Mouse (Mus musculus): ENCODE measurements at regions not wholly inside any gene's neighbourhood (a gene's known extent, or its start where the extent isn't known, plus 50 kb on each side); places are given as distances from the start of the nearest gene placed in this dataset.
A peak's percentile ranks its signal among the peaks of the same experiment; 100 is the strongest.

- no peaks in the 10 kb centered on the region for H3K36me3 ChIP-seq (replicated peaks; ENCODE audit: insufficient read depth, low read length)
- 0 out of 2 replicates have a peak, but pooled peaks have one; percentile 31 for ATAC-seq
- H3K4me3 ChIP-seq (ENCODE audit: low read depth, low read length), result no peak overlapping the region
- peaks cover 7% of the 10 kb centered on the region; the same call in 1 of the 2 replicates for H3K4me1 ChIP-seq (ENCODE audit: insufficient read depth)
- TF ChIP-seq CTCF (IDR thresholded peaks at IDR 0.05; ENCODE audit: low read depth) (no peak), EP300 (IDR thresholded peaks at IDR 0.05; ENCODE audit: low read depth) (peak; percentile 67)
- H3K9ac ChIP-seq (replicated peaks), result no peak overlapping the region
- no peak overlapping the region for H3K27ac ChIP-seq (ENCODE audit: low read depth)
- H3K27me3 ChIP-seq (ENCODE audit: insufficient read depth, low read length), result no peaks in the 10 kb centered on the region
- no peak overlapping the region for H3K4me2 ChIP-seq (ENCODE audit: low read depth, low read length)
- H3K9me3 ChIP-seq (ENCODE audit: low read length), result no peaks in the 10 kb centered on the region
- DNase-seq, result no peak
- 59% methylated on average over 7 of the region's 7 CpGs for WGBS (ENCODE audit: insufficient replicate concordance)
These were observed 82.0 kb upstream of the Itga4 start for GRCm38 (mm10) chr2:79172967-79173919.

GRCm38 (mm10) chr2:79174282-79174681 is 80.9 kb upstream of the Itga4 start:
- Histone ChIP-seq H3K36me3 (replicated peaks; ENCODE audit: insufficient read depth, low read length) (no peaks in the 10 kb centered on the region), H3K27ac (ENCODE audit: low read depth) (no peak overlapping the region), H3K9me3 (ENCODE audit: low read length) (no peaks in the 10 kb centered on the region), H3K4me2 (ENCODE audit: low read depth, low read length) (no peak overlapping the region), H3K4me3 (ENCODE audit: low read depth, low read length) (no peak overlapping the region), H3K9ac (replicated peaks) (no peak overlapping the region), H3K27me3 (ENCODE audit: insufficient read depth, low read length) (no peaks in the 10 kb centered on the region), H3K4me1 (ENCODE audit: insufficient read depth) (peaks cover 7% of the 10 kb centered on the region; the same call in 1 of the 2 replicates)
- ATAC-seq (no peak), DNase-seq (no peak)
- 86% methylated on average over 4 of the region's 4 CpGs for WGBS (ENCODE audit: insufficient replicate concordance)
- TF ChIP-seq CTCF (IDR thresholded peaks at IDR 0.05; ENCODE audit: low read depth) (no peak), EP300 (IDR thresholded peaks at IDR 0.05; ENCODE audit: low read depth) (no peak)

DNA sequence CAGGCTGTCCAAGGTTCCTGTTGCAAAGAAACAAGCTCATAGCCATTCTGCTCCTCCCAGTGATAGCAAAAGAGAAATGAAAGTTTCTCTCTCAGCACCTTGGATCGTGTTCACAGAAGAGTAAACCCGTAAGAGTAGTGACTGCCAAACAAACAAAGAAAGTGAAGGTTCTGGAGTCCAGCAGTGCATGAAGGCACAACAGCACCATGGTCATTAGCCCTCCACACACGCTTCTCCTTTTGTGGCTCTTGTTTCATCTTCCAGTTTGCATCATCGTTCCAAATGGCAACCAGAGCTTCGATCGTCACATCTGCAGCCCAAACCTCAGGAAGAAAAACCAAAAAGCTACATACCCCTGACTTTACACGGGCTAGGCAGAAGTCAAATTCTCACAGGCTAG is 74.4 kb upstream of the Itga4 start:
- H3K36me3 ChIP-seq (replicated peaks; ENCODE audit: insufficient read depth, low read length), result no peaks in the 10 kb centered on the region
- DNase-seq (no peak), ATAC-seq (0 out of 2 replicates have a peak, but pooled peaks have one; percentile 36)
- no peaks in the 10 kb centered on the region for H3K27me3 ChIP-seq (ENCODE audit: insufficient read depth, low read length)
- H3K4me2 ChIP-seq (ENCODE audit: low read depth, low read length), result peak overlapping the region; percentile 15; the same call in 1 of the 2 replicates
- no peak overlapping the region for H3K4me3 ChIP-seq (ENCODE audit: low read depth, low read length)
- 41% methylated on average over 7 of the region's 7 CpGs for WGBS (ENCODE audit: insufficient replicate concordance)
- no peaks in the 10 kb centered on the region for H3K9me3 ChIP-seq (ENCODE audit: low read length)
- no peaks in the 10 kb centered on the region; the same call in 1 of the 2 replicates for H3K4me1 ChIP-seq (ENCODE audit: insufficient read depth)
- H3K27ac ChIP-seq (ENCODE audit: low read depth), result 0 out of 2 replicates have a peak overlapping the region, but pooled peaks have one; percentile 7
- TF ChIP-seq CTCF (IDR thresholded peaks at IDR 0.05; ENCODE audit: low read depth) (no peak), EP300 (IDR thresholded peaks at IDR 0.05; ENCODE audit: low read depth) (no peak)
- H3K9ac ChIP-seq (replicated peaks), result no peak overlapping the region

DNA sequence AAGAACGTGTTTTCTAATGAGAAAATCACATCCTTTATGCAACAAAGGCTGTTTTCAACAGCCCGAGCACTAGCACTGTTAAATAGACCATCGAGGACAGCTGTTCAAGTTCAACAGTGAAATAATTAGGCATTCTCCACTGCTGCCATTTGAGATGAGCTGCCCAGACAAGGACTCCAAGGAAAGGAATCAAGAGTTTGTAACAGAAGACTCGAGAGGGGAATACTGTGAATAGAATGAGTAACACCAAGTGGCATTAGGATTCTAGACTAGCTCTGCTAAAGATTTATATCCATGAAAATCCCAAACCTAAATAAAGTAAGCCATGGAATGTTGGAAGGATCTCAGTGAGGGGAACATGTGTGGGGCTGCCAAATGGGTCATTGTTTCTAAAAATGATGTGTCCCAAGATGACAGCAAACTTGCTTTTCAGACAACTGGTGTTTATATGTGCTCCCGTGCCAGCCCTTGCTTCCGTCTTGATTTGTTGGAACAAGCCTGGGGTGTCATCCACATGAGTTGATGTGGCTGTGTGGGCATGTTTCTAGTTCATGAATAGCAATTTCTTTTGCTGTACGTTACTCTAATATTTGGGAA is 72.1 kb upstream of the Itga4 start:
- H3K27ac ChIP-seq (ENCODE audit: low read depth), result no peak overlapping the region
- no peaks in the 10 kb centered on the region for H3K27me3 ChIP-seq (ENCODE audit: insufficient read depth, low read length)
- no peaks in the 10 kb centered on the region; the same call in 1 of the 2 replicates for H3K4me1 ChIP-seq (ENCODE audit: insufficient read depth)
- WGBS (ENCODE audit: insufficient replicate concordance), result 79% methylated on average over 7 of the region's 7 CpGs
- no peaks in the 10 kb centered on the region for H3K36me3 ChIP-seq (replicated peaks; ENCODE audit: insufficient read depth, low read length)
- no peaks in the 10 kb centered on the region for H3K9me3 ChIP-seq (ENCODE audit: low read length)
- H3K4me3 ChIP-seq (ENCODE audit: low read depth, low read length), result no peak overlapping the region
- no peak overlapping the region for H3K9ac ChIP-seq (replicated peaks)
- TF ChIP-seq CTCF (IDR thresholded peaks at IDR 0.05; ENCODE audit: low read depth) (no peak), EP300 (IDR thresholded peaks at IDR 0.05; ENCODE audit: low read depth) (no peak)
- no peak for DNase-seq
- ATAC-seq, result no peak
- H3K4me2 ChIP-seq (ENCODE audit: low read depth, low read length), result no peak overlapping the region

DNA sequence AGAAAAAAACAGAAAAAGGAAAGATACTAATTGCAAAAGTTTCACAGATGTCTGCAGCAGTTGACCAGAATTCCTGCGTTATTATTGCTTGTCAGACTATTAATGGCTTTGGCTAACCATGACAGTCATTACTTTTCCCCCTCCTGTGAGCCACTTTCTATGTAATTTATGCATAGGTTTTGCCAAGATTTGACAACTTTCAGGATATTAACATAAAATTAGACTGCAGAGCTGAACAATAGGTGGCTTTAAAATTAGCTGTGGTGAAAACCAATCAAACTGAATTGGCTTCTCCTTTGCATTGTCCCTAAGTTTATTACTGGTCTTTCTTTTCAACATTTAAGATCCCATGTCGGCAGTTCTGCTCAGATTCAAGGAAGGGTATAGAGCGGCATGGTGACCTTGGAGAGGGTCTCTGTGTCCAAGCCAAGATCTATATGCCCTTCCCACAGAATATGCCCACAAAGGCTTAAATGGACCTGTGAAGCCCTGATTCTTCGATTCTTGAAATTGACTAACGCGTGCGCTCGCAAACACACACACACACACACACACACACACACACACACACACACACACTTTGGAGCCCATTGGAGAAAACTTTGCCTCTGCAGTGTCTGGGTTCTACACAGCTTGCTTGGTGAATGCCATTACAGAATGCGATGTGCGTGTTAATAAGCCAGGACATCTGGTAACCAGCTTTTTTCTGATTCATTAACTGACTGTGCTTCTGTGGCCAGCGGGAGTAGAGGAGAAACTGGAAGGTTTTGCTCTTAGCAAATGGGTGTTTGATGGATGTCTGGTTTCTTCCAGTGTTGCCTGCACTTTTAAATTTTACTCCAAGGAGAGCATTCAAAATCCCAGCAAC is 69.8 kb upstream of the Itga4 start:
- no peak overlapping the region for H3K4me2 ChIP-seq (ENCODE audit: low read depth, low read length)
- H3K9ac ChIP-seq (replicated peaks), result no peak overlapping the region
- 83% methylated on average over 11 of the region's 11 CpGs for WGBS (ENCODE audit: insufficient replicate concordance)
- no peaks in the 10 kb centered on the region for H3K27me3 ChIP-seq (ENCODE audit: insufficient read depth, low read length)
- no peaks in the 10 kb centered on the region for H3K9me3 ChIP-seq (ENCODE audit: low read length)
- no peak overlapping the region for H3K27ac ChIP-seq (ENCODE audit: low read depth)
- TF ChIP-seq EP300 (IDR thresholded peaks at IDR 0.05; ENCODE audit: low read depth), result no peak
- TF ChIP-seq CTCF (IDR thresholded peaks at IDR 0.05; ENCODE audit: low read depth), result no peak
- no peak overlapping the region for H3K4me3 ChIP-seq (ENCODE audit: low read depth, low read length)
- ATAC-seq, result no peak
- H3K36me3 ChIP-seq (replicated peaks; ENCODE audit: insufficient read depth, low read length), result no peaks in the 10 kb centered on the region
- DNase-seq, result no peak
- H3K4me1 ChIP-seq (ENCODE audit: insufficient read depth), result no peaks in the 10 kb centered on the region; the same call in 1 of the 2 replicates

Data from liver, postnatal 0 days (tissue).